Mouse (Mus musculus) heart, embryonic 11.5 days (tissue): ENCODE results near the gene Epb41l3. TPM values are rescaled to one million over a fixed set of nuclear protein-coding genes. Genes with fewer than 3 reads are reported as not detected.
A peak's percentile ranks its signal among the peaks of the same experiment; 100 is the strongest.

Source experiments
- ATAC-seq: fragments of 200-750 bp; cut with Nextera tagmentation; replicated peaks from 2 replicates; pipeline ENCODE4 v1.8.0; 2017; ENCODE audit warnings: moderate library complexity; ENCODE audit not compliant: insufficient number of reproducible peaks, low FRiP score, low TSS enrichment
- H3K27ac ChIP-seq: fragments of 300-500 bp; sonication (generic); 2 replicates; pipeline ENCODE4 v1.5.1; 2014; ENCODE audit warnings: mild to moderate bottlenecking, low read depth, low read length
- H3K27me3 ChIP-seq: fragments of 300-500 bp; sonication (generic); 2 replicates; pipeline ENCODE4 v1.6.1; 2014; ENCODE audit warnings: mild to moderate bottlenecking, low read length, mixed read lengths; ENCODE audit not compliant: control insufficient read depth, insufficient read depth
- H3K36me3 ChIP-seq: fragments of 300-500 bp; sonication (generic); 2 replicates; pipeline ENCODE4 v1.6.1; 2014; ENCODE audit warnings: mild to moderate bottlenecking, low read length, moderate library complexity, mixed read lengths; ENCODE audit not compliant: control insufficient read depth, insufficient read depth
- H3K4me1 ChIP-seq: fragments of 300-500 bp; sonication (generic); 2 replicates; pipeline ENCODE4 v1.6.1; 2014; ENCODE audit warnings: low read length; ENCODE audit not compliant: control insufficient read depth, insufficient read depth
- H3K4me2 ChIP-seq: fragments of 300-500 bp; sonication (generic); 2 replicates; pipeline ENCODE4 v1.6.1; 2014; ENCODE audit warnings: mild to moderate bottlenecking, moderate library complexity
- H3K4me3 ChIP-seq: fragments of 300-500 bp; sonication (generic); 2 replicates; pipeline ENCODE4 v1.5.1; 2014; ENCODE audit warnings: low read depth, low read length
- H3K9ac ChIP-seq: fragments of 300-500 bp; sonication (generic); 2 replicates; pipeline ENCODE4 v1.6.1; 2014; ENCODE audit warnings: mild to moderate bottlenecking, low read depth, low read length, moderate library complexity
- H3K9me3 ChIP-seq: fragments of 300-500 bp; sonication (generic); replicated peaks from 2 replicates; pipeline ENCODE4 v1.6.1; 2016; ENCODE audit warnings: low read length; ENCODE audit not compliant: control insufficient read depth
- WGBS: fragments of 180-500 bp; shearing (Covaris S2); extraction: QIAGEN DNeasy Blood & Tissue Kit; methylation state at CpG from one replicate; pipeline ENCODE4 v1.1.7; 2014; ENCODE audit not compliant: insufficient replicate concordance; 5-methylcytosine and 5-hydroxymethylcytosine counted together
- polyA plus RNA-seq: library from polyadenylated mRNA; unstranded; fragments of >200 nt; fragmentation: Nextera tagmentation; extraction: Ambion mirVana; gene quantifications from 2 replicates; pipeline ENCODE4 v1.2.1, GENCODE M21; 2014

Gene Epb41l3
- polyA plus RNA-seq, 1 experiment from 2014 or later = 118 TPM

DNA sequence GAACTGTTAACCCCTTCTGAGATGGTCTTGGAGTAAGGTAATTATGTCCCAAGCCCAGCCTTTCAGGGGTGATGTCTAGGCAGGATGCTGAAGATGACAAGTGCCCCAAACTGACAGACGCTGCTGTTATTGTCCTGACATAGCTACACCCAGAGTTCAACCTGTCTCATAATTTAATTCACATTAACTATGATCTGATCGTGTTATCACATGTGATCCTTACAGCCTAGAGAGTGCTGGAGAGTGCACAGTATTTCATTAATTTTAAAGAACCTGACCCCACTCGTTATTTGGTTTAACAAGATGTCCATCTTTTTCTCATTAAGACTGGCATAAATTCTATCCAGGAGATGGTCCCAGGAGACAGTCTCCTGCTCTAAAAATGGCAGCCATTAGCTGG lies 112.3 kb downstream of the Epb41l3 start:
- no peaks in the 10 kb centered on the region for H3K36me3 ChIP-seq
- H3K27me3 ChIP-seq = no peaks in the 10 kb centered on the region
- no peak overlapping the region for H3K27ac ChIP-seq
- H3K9ac ChIP-seq = no peak overlapping the region
- H3K4me3 ChIP-seq = no peak overlapping the region
- H3K4me2 ChIP-seq = no peak overlapping the region
- ATAC-seq = no peak
- H3K9me3 ChIP-seq = no peaks in the 10 kb centered on the region
- peaks cover 8% of the 10 kb centered on the region for H3K4me1 ChIP-seq
- WGBS = 78% methylated on average over 3 of the region's 3 CpGs

- 3% methylated on average over 2 of the region's 2 CpGs for WGBS
- H3K4me3 ChIP-seq = no peak overlapping the region
- no peak overlapping the region for H3K27ac ChIP-seq
- no peak for ATAC-seq
- H3K4me2 ChIP-seq = 0 out of 2 replicates have a peak overlapping the region, but pooled peaks have one; percentile 25
- no peaks in the 10 kb centered on the region for H3K36me3 ChIP-seq
- peaks cover 43% of the 10 kb centered on the region for H3K4me1 ChIP-seq
- H3K27me3 ChIP-seq = no peaks in the 10 kb centered on the region
- no peaks in the 10 kb centered on the region for H3K9me3 ChIP-seq
- H3K9ac ChIP-seq = no peak overlapping the region
Observed at GRCm38 (mm10) chr17:69192863-69193493, 117.5 kb downstream of the Epb41l3 start.

DNA sequence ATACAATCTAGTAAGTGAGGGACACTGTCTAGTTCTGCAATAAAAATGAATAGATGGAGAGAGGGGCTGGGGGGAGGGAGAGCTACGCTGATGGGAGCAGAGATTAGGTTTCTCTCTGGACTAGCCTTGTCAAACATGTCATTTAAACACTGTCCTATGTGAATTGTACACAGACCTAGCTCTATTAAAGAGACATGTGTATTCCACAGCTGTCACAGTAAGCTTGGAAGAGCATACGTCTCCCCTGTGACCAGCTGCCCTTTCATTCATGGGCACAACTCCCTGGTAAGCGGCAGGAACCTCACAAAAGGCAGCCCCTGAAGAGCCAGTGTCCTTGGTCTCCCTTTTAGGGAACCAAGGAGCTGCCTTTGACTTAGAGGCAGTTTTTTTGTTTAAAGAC lies 119.1 kb downstream of the Epb41l3 start:
- WGBS = 63% methylated on average over 3 of the region's 3 CpGs
- no peak overlapping the region for H3K27ac ChIP-seq

GRCm38 (mm10) chr17:69195758-69196157 lies 120.3 kb downstream of the Epb41l3 start:
- Histone ChIP-seq H3K4me3 (no peak overlapping the region), H3K4me2 (peak overlapping the region; percentile 45), H3K4me1 (peaks cover 59% of the 10 kb centered on the region), H3K27me3 (no peaks in the 10 kb centered on the region), H3K27ac (no peak overlapping the region), H3K9me3 (no peaks in the 10 kb centered on the region), H3K9ac (no peak overlapping the region), H3K36me3 (no peaks in the 10 kb centered on the region)
- ATAC-seq = no peak
- 49% methylated on average over 6 of the region's 6 CpGs for WGBS

More for the DNA sequence above, 119.1 kb downstream of the Epb41l3 start:
- H3K4me3 ChIP-seq = no peak overlapping the region
- H3K27me3 ChIP-seq = no peaks in the 10 kb centered on the region
- H3K4me2 ChIP-seq = no peak overlapping the region
- H3K36me3 ChIP-seq = no peaks in the 10 kb centered on the region
- H3K4me1 ChIP-seq = peaks cover 56% of the 10 kb centered on the region
- H3K9me3 ChIP-seq = no peaks in the 10 kb centered on the region
- no peak for ATAC-seq
- H3K9ac ChIP-seq = no peak overlapping the region

GRCm38 (mm10) chr17:69196656-69197055 lies 121.2 kb downstream of the Epb41l3 start:
- H3K27ac ChIP-seq = no peak overlapping the region
- H3K27me3 ChIP-seq = no peaks in the 10 kb centered on the region
- no peak overlapping the region for H3K4me3 ChIP-seq
- 67% methylated on average over 10 of the region's 10 CpGs for WGBS
- no peaks in the 10 kb centered on the region for H3K9me3 ChIP-seq
- H3K9ac ChIP-seq = no peak overlapping the region
- 0 out of 2 replicates have a peak, but pooled peaks have one; percentile 49 for ATAC-seq
- no peaks in the 10 kb centered on the region for H3K36me3 ChIP-seq
- peak overlapping the region; percentile 45 for H3K4me2 ChIP-seq
- H3K4me1 ChIP-seq = peaks cover 59% of the 10 kb centered on the region

- Histone ChIP-seq H3K9ac (no peak overlapping the region), H3K4me3 (no peak overlapping the region), H3K36me3 (no peaks in the 10 kb centered on the region), H3K4me1 (peaks cover 46% of the 10 kb centered on the region), H3K27me3 (no peaks in the 10 kb centered on the region), H3K9me3 (no peaks in the 10 kb centered on the region), H3K4me2 (no peak overlapping the region), H3K27ac (no peak overlapping the region)
- ATAC-seq = no peak
- 16% methylated on average over 1 of the region's 1 CpGs for WGBS
Observed at GRCm38 (mm10) chr17:69198805-69199204, 123.3 kb downstream of the Epb41l3 start.

DNA sequence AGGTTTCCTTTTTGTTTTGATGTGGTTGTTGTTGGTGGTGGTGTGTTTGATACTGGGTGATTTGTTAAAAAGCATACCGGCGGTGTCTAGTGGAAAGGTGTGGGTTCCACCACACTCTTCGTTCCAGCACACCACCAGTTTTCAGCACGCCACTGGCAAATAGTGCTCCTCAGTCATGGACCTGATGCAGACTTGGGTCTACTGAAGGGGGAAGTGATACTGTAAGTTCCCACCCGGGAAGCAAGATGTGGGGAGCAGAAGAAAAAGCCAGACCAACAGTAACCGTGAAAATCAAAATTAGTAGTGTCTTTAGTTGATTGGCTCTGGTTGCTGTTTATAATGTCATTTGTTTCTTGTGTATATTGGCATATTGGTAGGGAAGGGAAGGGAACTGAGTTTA lies 124.3 kb downstream of the Epb41l3 start:
- Histone ChIP-seq H3K27ac (no peak overlapping the region), H3K4me1 (peaks cover 38% of the 10 kb centered on the region), H3K9me3 (no peaks in the 10 kb centered on the region), H3K4me2 (no peak overlapping the region), H3K36me3 (no peaks in the 10 kb centered on the region), H3K27me3 (no peaks in the 10 kb centered on the region), H3K9ac (no peak overlapping the region), H3K4me3 (no peak overlapping the region)
- no peak for ATAC-seq
- WGBS = 73% methylated on average over 6 of the region's 6 CpGs

GRCm38 (mm10) chr17:69200936-69201335 lies 125.5 kb downstream of the Epb41l3 start:
- no peak overlapping the region for H3K27ac ChIP-seq
- H3K9me3 ChIP-seq = no peaks in the 10 kb centered on the region
- no peak overlapping the region for H3K9ac ChIP-seq
- H3K4me3 ChIP-seq = no peak overlapping the region
- no peaks in the 10 kb centered on the region for H3K36me3 ChIP-seq
- peaks cover 30% of the 10 kb centered on the region for H3K4me1 ChIP-seq
- H3K27me3 ChIP-seq = no peaks in the 10 kb centered on the region
- H3K4me2 ChIP-seq = no peak overlapping the region
- ATAC-seq = no peak
- 93% methylated on average over 8 of the region's 8 CpGs for WGBS
